Mouse (Mus musculus) E14TG2a.4 (cell line): Measurements from ENCODE around the gene Gimap3.

ENCODE experiments used
- CTCF ChIP-seq: conservative IDR thresholded peaks from 2 replicates; pipeline ENCODE4 v1.5.1; 2014; ENCODE audit warnings: low read length
- NANOG ChIP-seq: IDR thresholded peaks from 2 replicates; pipeline ENCODE4 v1.6.1; 2014; ENCODE audit warnings: borderline replicate concordance, low read length, mixed read lengths
- POU5F1 ChIP-seq: IDR thresholded peaks from 2 replicates; pipeline ENCODE4 v1.6.1; 2014; ENCODE audit warnings: low read length, borderline replicate concordance

GRCm38 (mm10) chr6:48738961-48739779, 31.5 kb downstream of the Gimap3 start, which contains the start of gene Gimap1:
- TF ChIP-seq CTCF (no peak), POU5F1 (no peak), NANOG (no peak)
